Mouse (Mus musculus) lung, postnatal 0 days (tissue): ENCODE data around the gene Tagln2.

Experiments
- CTCF ChIP-seq: IDR thresholded peaks from 2 replicates; pipeline ENCODE4 v1.5.1; 2016; ENCODE audit warnings: antibody characterized with exemption, mild to moderate bottlenecking
- EP300 ChIP-seq: IDR thresholded peaks from 2 replicates; pipeline ENCODE4 v1.6.1; 2016; ENCODE audit warnings: antibody characterized with exemption, mild to moderate bottlenecking, control low read depth

GRCm38 (mm10) chr1:172486651-172487050, 13.2 kb upstream of the Tagln2 start:
- TF ChIP-seq EP300: no peak
- TF ChIP-seq CTCF: no peak
